Mouse (Mus musculus) ES-Bruce4 (cell line): Measurements from ENCODE around the gene Stac. TPM values are rescaled to one million over a fixed set of nuclear protein-coding genes. Genes with fewer than 3 reads are reported as not detected.

ENCODE experiments used
- H3K27ac ChIP-seq: 2 replicates; pipeline ENCODE4 v1.5.1; 2012; ENCODE audit warnings: low read length, inconsistent platforms; ENCODE audit not compliant: insufficient read depth
- H3K27me3 ChIP-seq: 2 replicates; pipeline ENCODE4 v1.6.1; 2012; ENCODE audit warnings: mild to moderate bottlenecking, low read length, inconsistent platforms; ENCODE audit not compliant: control insufficient read depth, poor library complexity, insufficient read depth, severe bottlenecking
- H3K36me3 ChIP-seq: 2 replicates; pipeline ENCODE4 v1.6.1; 2012; ENCODE audit warnings: inconsistent platforms, mild to moderate bottlenecking, low read length, moderate library complexity; ENCODE audit not compliant: control insufficient read depth, poor library complexity, insufficient read depth, severe bottlenecking
- H3K4me1 ChIP-seq: one replicate; pipeline ENCODE4 v1.8.1; 2011; ENCODE audit warnings: low read length; ENCODE audit not compliant: control insufficient read depth, insufficient read depth
- H3K4me3 ChIP-seq: 2 replicates; pipeline ENCODE4 v1.5.1; 2011; ENCODE audit warnings: low read depth, mild to moderate bottlenecking, low read length
- H3K9ac ChIP-seq: 2 replicates; pipeline ENCODE4 v1.6.1; 2012; ENCODE audit warnings: low read depth, mild to moderate bottlenecking, inconsistent platforms; ENCODE audit not compliant: poor library complexity, severe bottlenecking
- H3K9me3 ChIP-seq: replicated peaks from 2 replicates; pipeline ENCODE4 v1.6.1; 2012; ENCODE audit warnings: mild to moderate bottlenecking, low read length, inconsistent platforms; ENCODE audit not compliant: control insufficient read depth, poor library complexity, insufficient read depth, severe bottlenecking
- CTCF ChIP-seq: IDR thresholded peaks from one replicate; pipeline ENCODE4 v1.8.1; 2011; ENCODE audit warnings: low read depth, low read length
- EP300 ChIP-seq: IDR thresholded peaks from 2 replicates; pipeline ENCODE4 v1.6.1; 2011; ENCODE audit warnings: low read depth, low read length; ENCODE audit not compliant: insufficient read depth
- POLR2A ChIP-seq: IDR thresholded peaks from one replicate; pipeline ENCODE4 v1.8.1; 2011; ENCODE audit warnings: low read length; ENCODE audit not compliant: insufficient read depth
- polyA plus RNA-seq: library from polyadenylated mRNA; stranded (reverse); fragments of >200 nt; gene quantifications from 2 replicates; pipeline ENCODE4 v1.2.4, GENCODE M21; 2011; ENCODE audit warnings: low read depth; ENCODE audit not compliant: missing spikeins, insufficient read depth, insufficient read length

The Stac gene
- polyA plus RNA-seq, 1 experiment, result not detected

- Histone ChIP-seq H3K4me1 (no peaks in the 10 kb centered on the region), H3K4me3 (no peak overlapping the region), H3K9ac (no peak overlapping the region), H3K27ac (no peak overlapping the region), H3K27me3 (no peaks in the 10 kb centered on the region), H3K9me3 (no peaks in the 10 kb centered on the region), H3K36me3 (no peaks in the 10 kb centered on the region)
- TF ChIP-seq CTCF (no peak), EP300 (no peak)
These were observed 6.0 kb downstream of the Stac start for GRCm38 (mm10) chr9:111684170-111684569.

DNA sequence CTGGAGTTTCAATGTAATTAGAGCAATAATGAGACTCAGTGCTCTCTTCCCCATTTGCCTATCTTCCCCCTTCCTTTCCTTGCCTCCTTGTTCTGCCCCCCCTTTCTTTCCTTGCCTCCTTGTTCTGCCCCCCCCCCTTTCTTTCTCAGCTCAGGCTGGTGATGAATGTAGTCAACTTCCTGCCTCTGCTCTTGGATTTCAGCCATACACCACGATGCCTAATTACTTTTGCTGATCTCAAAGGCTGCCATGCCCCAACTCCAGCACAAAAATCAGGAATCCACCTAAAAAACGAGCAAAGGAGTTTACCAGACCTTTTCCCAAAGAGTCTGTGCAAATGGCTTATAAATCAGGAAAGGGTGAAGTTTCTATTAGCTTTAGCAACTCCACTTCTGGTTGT, 10.6 kb downstream of the Stac start:
- no peaks in the 10 kb centered on the region for H3K9me3 ChIP-seq
- H3K27ac ChIP-seq, result no peak overlapping the region
- H3K4me3 ChIP-seq, result no peak overlapping the region
- H3K27me3 ChIP-seq, result 0 out of 2 replicates have a peak, but pooled peaks cover 1% of the 10 kb centered on the region
- H3K36me3 ChIP-seq, result no peaks in the 10 kb centered on the region
- H3K4me1 ChIP-seq, result no peaks in the 10 kb centered on the region
- TF ChIP-seq CTCF, result no peak
- TF ChIP-seq POLR2A, result no peak
- TF ChIP-seq EP300, result no peak
- H3K9ac ChIP-seq, result no peak overlapping the region

DNA sequence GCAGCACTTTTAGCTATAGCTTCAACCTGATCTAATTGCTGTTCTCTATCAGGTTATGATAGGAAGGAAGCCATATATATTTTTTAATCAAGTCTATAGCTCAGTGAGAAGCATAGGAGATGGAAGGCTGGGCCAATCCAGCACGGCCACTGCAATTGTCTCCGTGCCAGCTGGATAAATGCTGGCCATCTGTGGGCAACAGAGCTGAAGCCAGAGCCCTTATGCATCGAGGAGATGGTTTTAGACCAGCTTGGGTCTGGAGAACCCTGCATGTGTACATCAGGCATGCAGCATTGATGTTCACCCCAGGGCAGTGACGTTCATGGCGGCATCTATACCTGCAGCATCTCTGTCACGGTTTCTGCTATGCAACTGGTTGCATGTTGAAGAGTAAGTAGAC, 20.3 kb downstream of the Stac start:
- Histone ChIP-seq H3K9me3 (no peaks in the 10 kb centered on the region), H3K4me1 (no peaks in the 10 kb centered on the region), H3K9ac (no peak overlapping the region), H3K27ac (no peak overlapping the region), H3K27me3 (no peaks in the 10 kb centered on the region; the same call in 1 of the 2 replicates), H3K36me3 (no peaks in the 10 kb centered on the region), H3K4me3 (no peak overlapping the region)
- TF ChIP-seq EP300 (no peak), CTCF (no peak), POLR2A (no peak)

- H3K27me3 ChIP-seq, result no peaks in the 10 kb centered on the region
- no peaks in the 10 kb centered on the region for H3K9me3 ChIP-seq
- no peak overlapping the region for H3K27ac ChIP-seq
- no peak for TF ChIP-seq EP300
- no peak for TF ChIP-seq POLR2A
- TF ChIP-seq CTCF, result no peak
- H3K36me3 ChIP-seq, result no peaks in the 10 kb centered on the region
- H3K4me3 ChIP-seq, result no peak overlapping the region
- no peaks in the 10 kb centered on the region for H3K4me1 ChIP-seq
- no peak overlapping the region for H3K9ac ChIP-seq
These were observed 35.1 kb downstream of the Stac start for GRCm38 (mm10) chr9:111655066-111655465.

DNA sequence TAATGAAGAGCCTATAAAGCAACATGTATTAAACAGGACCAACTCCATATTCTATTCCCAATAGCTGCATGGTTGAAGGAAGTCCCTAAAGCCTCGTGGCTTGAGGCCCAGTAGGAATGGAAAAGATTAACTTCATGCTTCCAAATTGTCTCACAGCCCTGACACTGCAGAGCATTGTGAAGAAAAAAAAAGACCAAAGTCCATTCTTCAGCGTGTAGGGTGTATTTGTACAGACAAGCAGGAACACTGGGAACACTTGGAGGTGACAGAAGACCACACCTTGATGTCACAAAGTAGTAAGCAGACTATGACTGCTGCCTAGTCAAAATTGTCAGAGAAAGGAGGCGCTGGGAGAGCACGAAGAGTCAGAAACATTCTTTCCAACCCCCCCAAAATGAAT, 45.9 kb downstream of the Stac start:
- H3K36me3 ChIP-seq, result no peaks in the 10 kb centered on the region
- H3K4me1 ChIP-seq, result no peaks in the 10 kb centered on the region
- no peak overlapping the region for H3K27ac ChIP-seq
- no peak for TF ChIP-seq EP300
- no peak for TF ChIP-seq POLR2A
- no peak for TF ChIP-seq CTCF
- H3K27me3 ChIP-seq, result no peaks in the 10 kb centered on the region
- H3K9ac ChIP-seq, result no peak overlapping the region
- H3K4me3 ChIP-seq, result no peak overlapping the region
- H3K9me3 ChIP-seq, result no peaks in the 10 kb centered on the region

- H3K27ac ChIP-seq, result no peak overlapping the region
- H3K9ac ChIP-seq, result no peak overlapping the region
- no peaks in the 10 kb centered on the region for H3K4me1 ChIP-seq
- no peak for TF ChIP-seq CTCF
- TF ChIP-seq EP300, result no peak
- no peak for TF ChIP-seq POLR2A
- no peak overlapping the region for H3K4me3 ChIP-seq
- H3K36me3 ChIP-seq, result no peaks in the 10 kb centered on the region
- H3K27me3 ChIP-seq, result no peaks in the 10 kb centered on the region
- H3K9me3 ChIP-seq, result no peaks in the 10 kb centered on the region
These were observed 46.8 kb downstream of the Stac start for GRCm38 (mm10) chr9:111643369-111643768.
